Mouse (Mus musculus) 416B (cell line): ENCODE measurements at regions not wholly inside any gene's neighbourhood (a gene's known extent, or its start where the extent isn't known, plus 50 kb on each side); places are given as distances from the start of the nearest gene placed in this dataset.
A peak's percentile ranks its signal among the peaks of the same experiment; 100 is the strongest.

Source experiments
- DNase-seq: peaks from one replicate; pipeline ENCODE4 v3.0.0; 2011; ENCODE audit warnings: low read depth

GRCm38 (mm10) chr1:193946953-193947586 is 577.0 kb upstream of the Camk1g start:
- no peak for DNase-seq

- DNase-seq = no peak
Observed at GRCm38 (mm10) chr1:193935969-193936368, 565.9 kb upstream of the Camk1g start.

- no peak for DNase-seq
Observed at GRCm38 (mm10) chr1:193934308-193934707, 564.2 kb upstream of the Camk1g start.

DNA sequence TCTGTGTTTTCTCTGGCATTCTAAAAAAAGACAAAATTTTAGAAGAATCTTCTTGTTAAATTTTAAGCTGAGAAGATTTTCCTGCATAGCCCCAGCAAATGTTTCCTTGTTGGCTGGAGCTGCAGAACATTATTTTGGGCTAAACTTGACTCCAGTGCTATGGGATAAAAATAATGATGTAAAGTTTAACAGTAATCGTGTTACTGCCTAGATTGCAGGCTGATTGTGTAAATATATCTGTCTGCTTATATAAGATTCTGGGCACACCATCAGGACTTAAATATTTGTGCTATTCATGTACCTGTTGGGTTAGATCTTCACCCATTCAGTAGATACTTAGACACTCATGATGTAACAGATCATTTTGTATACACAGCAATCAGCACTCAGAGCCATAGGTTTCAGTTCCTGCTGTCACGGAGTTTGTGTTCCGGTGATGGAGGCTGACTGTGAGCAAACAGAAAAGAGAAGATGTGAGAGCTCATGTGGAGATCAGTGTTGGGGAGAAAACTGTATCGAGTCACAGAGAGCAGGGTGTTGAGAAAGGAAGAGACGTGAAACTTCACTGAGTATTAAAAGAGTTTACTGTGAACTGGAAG is 561.1 kb upstream of the Camk1g start:
- DNase-seq = no peak

DNA sequence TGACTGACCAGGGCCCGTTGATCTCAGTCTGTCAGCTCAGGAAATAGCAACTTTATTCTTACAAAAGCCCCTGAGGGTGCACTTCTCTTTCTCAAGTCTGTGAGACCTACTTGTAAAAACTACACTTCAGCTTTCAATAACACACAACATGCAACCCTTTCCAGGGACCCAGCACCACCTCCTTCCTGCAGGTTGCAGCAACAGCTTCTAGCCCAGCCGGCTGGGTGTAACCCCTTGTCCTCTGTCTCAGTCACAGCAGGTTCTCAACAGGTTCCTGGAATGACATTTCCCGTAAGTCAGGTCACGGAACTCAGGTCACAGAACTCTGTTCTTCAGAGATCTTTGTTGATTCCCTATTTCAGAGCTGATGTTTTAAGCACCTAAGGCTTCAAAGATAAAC is 558.5 kb upstream of the Camk1g start:
- no peak for DNase-seq

- peak; percentile 41 for DNase-seq
Observed at GRCm38 (mm10) chr1:193922756-193923155, 552.7 kb upstream of the Camk1g start.

GRCm38 (mm10) chr1:193919243-193919642 is 549.1 kb upstream of the Camk1g start:
- no peak for DNase-seq

GRCm38 (mm10) chr1:193905711-193906110 is 535.6 kb upstream of the Camk1g start:
- peak; percentile 48 for DNase-seq

DNA sequence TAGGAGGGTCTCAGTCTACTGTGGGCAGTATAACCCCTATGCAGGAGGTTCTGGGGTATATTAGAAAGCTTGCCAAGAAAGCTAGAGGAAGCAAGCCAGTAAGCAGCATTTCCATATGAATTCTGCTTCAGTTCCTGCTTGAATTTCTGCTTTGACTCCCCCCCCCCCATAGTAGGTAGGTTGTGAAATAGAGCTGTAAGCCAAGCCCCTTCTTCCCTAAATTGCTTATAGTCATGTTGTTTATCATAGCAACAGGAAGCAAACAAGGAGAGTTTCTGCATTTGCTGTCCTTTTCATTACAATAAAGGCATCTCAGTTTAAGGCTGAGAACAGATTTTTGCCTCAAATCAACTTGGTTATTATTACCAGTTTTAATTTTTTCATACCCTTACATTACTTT is 524.0 kb upstream of the Camk1g start:
- no peak for DNase-seq

- DNase-seq = no peak
Observed at GRCm38 (mm10) chr1:193876540-193876939, 506.4 kb upstream of the Camk1g start.

GRCm38 (mm10) chr1:193876121-193876520 is 506.0 kb upstream of the Camk1g start:
- DNase-seq = no peak

GRCm38 (mm10) chr1:193875287-193875686 is 505.2 kb upstream of the Camk1g start:
- no peak for DNase-seq

DNA sequence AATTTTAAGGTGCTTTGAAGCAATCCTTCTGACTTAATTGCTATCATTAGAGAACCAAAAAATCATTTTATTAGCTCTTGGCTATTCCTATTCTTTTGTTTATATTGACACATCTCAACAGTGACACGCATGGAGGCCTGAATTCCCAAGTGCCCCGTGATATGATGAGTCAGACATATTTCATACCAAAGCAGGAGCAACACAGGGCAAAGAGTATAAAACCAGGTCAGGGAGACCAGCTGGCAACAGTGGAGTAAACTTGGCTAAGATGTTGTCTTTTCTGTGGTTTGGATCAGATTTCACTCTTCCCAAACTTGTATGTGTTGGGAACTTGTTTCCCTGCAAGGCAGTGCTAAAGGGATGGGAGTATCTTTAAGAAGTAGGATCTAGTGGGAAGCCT is 500.6 kb upstream of the Camk1g start:
- DNase-seq = no peak

DNA sequence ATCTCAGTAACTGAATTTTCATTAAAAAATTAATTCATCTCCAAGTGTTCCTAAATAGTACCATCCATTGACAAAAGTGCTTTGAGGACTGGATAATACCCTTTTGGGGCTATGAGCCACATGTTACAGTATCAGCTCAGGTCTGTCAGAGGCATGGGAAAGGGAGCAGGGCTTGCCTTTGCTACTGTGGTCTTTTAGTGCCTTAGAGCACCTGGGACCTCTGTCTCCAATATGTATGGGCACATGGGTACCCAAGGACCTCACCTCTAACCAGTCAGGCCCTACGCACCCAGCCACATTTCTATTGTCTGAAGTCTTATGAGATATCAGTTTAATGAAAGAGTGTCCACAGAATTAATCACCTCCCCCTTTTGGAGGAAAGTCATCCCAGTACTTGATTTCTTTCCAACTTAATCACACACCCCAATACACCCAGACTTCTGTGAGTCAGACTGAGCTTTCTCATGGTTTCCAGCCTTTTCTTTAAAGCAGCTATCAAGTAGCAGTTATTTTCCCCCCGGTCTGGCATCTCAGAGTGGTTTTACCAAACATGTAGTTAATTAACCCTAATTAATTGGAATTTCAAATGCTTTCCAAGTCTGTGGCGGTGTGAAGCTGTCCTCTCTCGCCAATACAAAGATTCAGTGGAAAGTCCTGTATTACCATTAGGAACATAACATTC is 498.7 kb upstream of the Camk1g start:
- DNase-seq = no peak

DNA sequence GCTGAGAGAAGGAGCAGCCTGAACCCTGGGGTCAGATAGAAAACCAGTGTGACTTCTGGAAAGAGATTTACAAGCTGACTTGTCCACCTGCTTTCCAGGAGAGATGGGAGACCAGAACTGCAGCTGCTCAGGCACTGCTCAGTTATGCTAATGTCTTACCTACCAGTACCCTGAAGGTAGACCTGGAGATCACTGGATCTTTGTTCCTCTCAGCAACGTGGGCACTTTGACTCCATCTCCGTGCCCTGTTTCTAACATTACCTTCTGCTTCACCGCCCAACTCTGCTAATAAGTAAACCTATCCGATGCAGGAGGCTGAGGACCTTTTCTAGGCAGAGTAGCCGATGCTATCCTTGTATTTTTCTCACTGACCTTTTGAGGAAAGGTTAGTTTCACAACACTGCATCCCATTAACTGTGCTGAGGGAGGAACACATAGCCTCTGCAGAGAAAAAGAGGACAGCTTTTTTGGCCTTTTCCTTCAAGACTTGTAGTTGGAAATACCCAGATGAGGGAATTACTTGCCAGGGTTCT is 490.7 kb upstream of the Camk1g start:
- no peak for DNase-seq

GRCm38 (mm10) chr1:193860354-193860753 is 490.3 kb upstream of the Camk1g start:
- DNase-seq = no peak

DNA sequence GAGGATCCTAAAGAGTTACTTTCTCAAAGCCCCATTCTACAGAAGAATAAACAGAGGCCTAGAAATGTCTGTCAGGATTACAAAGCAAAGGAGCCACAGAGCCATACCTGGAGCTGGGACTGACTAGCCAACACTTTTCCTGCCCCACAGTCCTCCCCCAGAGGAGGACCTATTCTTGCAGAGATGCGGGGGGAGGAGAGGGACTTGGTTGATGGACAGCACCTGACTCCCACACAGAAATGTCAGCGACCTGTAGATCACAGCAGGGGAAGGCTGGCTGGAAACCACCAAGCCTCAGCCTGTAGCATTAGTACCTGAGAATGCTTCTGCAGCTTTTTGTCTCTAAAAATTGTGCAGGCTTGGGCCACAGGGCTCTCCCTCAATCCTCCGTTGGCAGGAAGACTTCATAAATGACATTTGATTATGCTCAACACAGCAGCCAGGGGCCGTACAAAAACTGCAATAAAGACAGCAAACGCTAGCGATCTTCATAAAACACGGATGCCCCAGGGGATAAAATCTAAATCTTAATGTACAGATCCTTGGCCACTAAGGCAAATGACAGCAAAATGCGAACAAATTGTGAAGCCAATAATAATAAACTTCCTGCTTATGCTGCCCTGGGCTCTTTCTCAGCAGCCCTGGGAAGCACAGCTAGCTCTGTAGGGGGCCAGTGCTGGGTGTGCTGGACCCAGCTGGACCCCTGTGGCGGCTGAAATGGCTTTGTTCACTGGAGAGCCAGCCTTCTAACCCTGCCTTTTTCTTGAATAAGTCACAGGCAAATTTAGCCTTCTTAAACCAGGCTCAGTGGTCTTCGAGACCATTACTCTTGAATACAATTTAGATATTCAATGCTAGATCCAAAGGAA is 489.4 kb upstream of the Camk1g start:
- no peak for DNase-seq

DNA sequence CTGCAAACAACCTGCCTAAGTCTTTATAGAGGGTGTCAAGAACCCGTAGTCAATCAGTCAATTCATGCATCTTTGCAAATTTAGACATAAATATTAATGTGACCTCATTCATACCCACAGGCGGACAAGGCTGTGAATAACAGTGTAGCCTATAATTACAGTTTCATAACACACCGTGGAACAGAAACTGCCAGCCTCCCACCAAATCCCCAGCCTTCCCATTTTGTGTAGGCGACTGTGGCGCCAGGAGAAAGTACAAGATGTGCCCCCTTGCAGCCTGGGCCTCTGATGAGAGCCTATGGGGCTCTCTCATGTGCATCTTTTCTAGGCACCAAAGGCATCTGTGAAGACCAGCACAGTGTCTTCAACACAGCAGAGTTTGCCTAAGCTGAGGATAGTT is 477.8 kb upstream of the Camk1g start:
- no peak for DNase-seq

DNA sequence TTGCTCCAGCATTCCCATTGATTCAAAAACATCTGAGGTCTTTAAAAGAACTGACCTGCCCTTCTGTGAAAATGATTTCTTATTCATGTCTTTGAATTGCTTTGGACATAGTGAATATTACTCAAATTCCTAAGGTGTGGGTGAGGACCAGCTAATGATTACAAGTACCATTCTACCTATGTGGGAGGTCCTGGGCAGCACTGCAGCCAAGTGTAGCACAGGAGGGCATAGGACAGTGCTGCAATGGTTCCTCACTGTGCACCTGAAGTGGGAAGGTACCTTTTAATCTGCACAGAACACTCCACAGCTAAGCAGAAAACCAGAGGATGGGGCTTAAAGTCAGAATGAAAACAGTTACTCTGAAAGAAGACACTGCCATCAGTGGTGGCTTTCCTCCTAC is 474.8 kb upstream of the Camk1g start:
- DNase-seq = no peak

- no peak for DNase-seq
Observed at GRCm38 (mm10) chr1:193844461-193844860, 474.4 kb upstream of the Camk1g start.

DNA sequence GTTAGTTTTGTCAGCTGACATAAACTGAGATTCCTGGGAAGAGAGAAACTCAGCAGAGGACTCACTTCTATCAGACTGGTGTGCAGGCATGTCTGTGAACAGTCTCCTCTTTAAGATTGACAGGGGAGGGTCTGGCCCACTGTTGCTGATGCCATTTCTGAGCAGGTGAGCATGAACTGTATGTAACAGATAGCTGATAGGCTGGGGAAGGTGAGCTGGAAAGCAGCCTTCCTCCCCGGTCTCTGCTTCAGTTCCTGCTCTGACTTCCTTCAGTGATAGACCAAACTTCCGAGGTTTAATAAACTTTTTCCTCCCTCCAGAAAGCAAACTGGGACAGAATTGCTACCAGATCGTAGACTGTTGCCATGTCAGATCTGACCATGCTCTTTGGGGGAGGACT is 430.9 kb upstream of the Camk1g start:
- DNase-seq = no peak

DNA sequence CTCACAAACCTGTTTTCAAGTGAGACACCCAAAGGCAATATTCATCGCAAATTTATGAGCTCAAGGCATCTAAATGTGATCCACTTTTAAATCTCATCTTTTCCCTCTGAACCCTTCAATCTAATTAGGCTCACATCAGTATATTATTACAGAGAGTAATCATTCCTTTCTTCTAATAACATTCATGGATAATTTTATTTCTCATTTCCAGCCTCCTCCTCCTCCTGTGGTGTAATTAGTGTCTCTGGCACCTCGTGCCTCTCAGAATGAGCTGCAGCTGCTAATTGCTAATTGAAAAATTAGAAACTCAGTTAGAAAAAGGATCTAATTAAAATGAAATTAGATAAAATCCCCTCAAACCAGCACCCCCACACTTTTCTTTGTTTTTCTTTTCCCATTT is 420.5 kb upstream of the Camk1g start:
- DNase-seq = no peak
